Mouse (Mus musculus) retina, adult 2 months (tissue): Measurements from ENCODE around the gene Gramd1b.
"Not testable (repeated sequence)": the region's sequence is repeated elsewhere in the genome, so short reads cannot be mapped to it uniquely, and the experiment has no call there.

Experiments used
- DNase-seq: peaks from one replicate; pipeline ENCODE4 v3.0.0-alpha.2; 2012; ENCODE audit warnings: low read depth, low spot score

Gramd1b gene

GRCm38 (mm10) chr9:40519294-40519693 lies 11.9 kb downstream of the Gramd1b start:
- DNase-seq = no peak

- no peak for DNase-seq
Measured at GRCm38 (mm10) chr9:40511970-40512369, 19.2 kb downstream of the Gramd1b start.

- no peak for DNase-seq
Measured at GRCm38 (mm10) chr9:40509479-40509878, 21.7 kb downstream of the Gramd1b start.

- DNase-seq = no peak
Measured at GRCm38 (mm10) chr9:40506576-40506975, 24.6 kb downstream of the Gramd1b start.

GRCm38 (mm10) chr9:40505471-40506312 lies 25.5 kb downstream of the Gramd1b start:
- no peak for DNase-seq

GRCm38 (mm10) chr9:40504886-40505285 lies 26.3 kb downstream of the Gramd1b start:
- no peak for DNase-seq

- no peak for DNase-seq
Measured at GRCm38 (mm10) chr9:40500691-40501090, 30.5 kb downstream of the Gramd1b start.

DNA sequence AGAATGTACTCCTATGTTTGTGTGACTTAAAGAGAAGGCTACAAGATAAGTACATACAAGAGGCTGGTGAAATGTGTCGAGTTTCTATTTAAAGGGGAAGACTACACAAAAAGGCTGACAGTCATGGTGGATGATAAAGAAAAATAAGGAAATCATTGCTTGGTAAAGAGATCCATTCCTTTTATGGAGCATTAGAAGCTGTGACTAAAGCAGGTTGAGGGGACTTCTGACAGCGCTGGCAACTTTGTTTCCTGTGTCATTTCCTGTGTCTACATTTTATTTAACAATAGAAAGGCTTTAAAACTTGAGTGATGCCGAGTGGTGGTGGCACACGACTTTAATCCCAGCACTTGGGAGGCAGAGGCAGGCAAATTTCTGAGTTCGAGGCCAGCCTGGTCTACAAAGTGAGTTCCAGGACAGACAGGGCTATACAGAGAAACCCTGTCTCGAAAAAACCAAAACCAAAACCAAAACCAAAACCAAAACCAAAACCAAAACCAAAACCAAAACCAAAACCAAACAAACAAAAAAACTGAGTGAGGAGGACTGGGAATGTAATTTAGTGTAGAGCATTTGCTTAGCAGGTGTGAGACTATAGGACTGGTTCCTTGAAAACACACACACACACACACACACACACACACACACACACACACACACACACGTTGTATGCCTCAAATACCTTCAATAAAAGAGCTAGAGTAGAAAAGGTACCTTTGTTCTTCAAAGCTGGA lies 48.7 kb downstream of the Gramd1b start:
- not testable (repeated sequence) for DNase-seq

DNA sequence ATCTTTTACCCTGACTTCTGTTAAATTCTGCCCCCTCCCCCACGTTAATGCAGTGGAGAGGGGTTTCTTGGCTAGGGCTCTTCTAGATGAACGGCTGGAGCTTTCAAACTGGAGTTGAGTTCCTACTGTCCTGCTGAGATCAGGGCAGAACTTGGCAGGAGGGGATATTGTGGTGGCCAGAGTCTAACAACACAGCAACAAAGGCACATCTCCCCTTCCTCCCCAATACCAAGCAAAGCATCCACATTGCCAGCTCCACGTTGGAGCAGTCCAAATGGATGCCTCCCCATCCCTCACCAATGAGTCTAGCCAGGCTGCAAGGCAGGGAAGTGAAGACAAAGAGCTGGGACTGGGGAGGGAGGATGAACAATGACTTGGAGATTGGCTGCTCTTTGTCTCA lies 49.9 kb downstream of the Gramd1b start:
- DNase-seq = no peak

DNA sequence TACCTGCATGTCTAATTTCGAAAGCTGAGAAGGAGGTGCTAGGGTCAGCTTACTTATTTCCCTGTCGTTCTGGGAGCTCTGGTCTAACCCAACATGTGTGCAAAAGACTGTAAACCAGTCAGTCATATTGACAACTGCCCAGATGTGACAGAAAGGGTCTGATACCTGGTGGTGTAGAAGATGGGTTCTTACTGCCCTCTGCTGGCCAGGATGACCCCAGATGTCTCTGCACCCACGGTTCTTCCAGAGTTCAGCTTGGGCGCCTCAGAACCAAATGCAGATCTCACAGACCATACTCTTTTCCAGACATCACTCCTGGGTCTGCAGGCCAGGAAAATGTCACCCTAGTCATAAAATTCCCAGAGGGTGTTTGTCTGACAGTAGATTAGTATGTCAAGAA lies 51.9 kb downstream of the Gramd1b start:
- DNase-seq = no peak

DNA sequence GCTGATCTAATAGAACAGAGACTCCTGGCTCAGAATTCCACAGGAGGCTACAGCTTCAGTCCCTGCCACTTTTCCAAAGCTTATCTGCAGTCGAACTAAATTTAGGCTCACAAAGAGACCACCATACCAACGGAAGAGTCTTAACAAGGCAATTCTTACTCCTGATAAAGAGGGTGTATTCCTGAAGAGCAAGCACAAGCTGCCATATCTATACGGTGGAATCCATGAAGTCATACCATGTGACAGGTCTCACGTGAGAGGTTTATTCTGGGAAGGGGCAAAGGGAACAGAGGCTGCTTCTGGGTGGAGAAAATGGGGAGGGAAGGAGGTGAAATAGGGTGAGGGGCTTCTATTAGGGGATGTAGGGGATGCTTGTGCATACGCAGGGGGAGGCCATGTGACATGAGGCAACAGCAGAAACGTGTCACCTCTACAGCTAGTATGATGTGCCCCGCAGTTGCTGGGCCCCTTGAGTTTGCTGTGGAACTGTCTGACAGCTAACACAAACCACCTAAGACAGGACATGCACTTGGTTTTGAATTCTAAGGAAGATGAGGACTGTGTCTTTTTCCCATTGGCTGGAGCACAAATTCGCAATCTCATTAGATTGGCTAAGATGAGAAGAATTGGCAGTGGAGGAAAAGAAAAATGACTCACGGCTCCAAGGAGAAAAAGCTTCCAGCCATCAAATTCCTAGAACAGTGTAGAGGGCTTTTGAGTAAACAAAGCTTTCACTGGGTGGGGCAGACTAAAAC lies 52.9 kb downstream of the Gramd1b start:
- no peak for DNase-seq

- DNase-seq = no peak
Measured at GRCm38 (mm10) chr9:40477611-40478010, 53.6 kb downstream of the Gramd1b start.

DNA sequence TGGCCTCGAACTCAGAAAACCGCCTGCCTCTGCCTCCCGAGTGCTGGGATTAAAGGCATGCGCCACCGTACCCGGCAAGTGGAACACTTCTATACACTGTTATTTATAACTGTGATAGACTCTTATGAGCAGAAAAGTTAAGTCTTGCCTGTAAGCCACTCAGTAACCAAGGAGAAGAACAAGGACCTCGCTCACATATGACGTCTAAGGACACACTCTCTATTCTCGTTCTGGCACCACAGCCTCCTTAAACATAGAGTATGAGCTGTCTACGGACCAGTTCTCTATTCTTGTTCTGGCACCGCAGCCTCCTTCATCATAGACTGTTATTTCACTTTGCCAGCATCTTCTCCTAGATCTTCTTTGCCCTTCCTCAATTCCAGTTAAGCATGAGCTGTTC lies 55.1 kb downstream of the Gramd1b start:
- DNase-seq = no peak

DNA sequence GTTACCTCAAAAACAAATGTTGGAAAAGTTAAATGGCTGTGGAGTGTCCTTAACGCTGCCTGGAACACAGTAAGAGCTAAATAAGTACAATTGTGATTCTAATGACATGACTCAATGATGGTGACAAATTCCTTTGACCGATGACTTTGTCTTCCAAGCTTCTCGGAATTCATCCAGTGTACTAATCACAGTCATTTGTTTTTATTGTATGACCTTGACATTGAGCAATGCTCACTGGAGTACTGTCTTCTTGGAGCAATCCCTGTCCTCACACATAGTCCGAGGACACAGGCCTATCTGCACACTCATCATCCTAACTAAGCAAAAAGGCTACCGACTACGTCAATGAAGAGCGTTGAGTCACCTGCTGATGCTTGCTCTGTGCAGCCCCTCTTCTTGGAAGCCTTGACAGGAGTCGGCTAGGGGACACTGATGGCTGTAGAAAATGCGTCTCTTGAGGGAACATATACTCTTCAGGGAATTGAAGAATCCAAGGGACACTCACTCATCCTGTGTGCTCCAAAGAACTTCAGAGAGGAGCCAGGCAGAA lies 58.1 kb downstream of the Gramd1b start:
- DNase-seq = no peak

DNA sequence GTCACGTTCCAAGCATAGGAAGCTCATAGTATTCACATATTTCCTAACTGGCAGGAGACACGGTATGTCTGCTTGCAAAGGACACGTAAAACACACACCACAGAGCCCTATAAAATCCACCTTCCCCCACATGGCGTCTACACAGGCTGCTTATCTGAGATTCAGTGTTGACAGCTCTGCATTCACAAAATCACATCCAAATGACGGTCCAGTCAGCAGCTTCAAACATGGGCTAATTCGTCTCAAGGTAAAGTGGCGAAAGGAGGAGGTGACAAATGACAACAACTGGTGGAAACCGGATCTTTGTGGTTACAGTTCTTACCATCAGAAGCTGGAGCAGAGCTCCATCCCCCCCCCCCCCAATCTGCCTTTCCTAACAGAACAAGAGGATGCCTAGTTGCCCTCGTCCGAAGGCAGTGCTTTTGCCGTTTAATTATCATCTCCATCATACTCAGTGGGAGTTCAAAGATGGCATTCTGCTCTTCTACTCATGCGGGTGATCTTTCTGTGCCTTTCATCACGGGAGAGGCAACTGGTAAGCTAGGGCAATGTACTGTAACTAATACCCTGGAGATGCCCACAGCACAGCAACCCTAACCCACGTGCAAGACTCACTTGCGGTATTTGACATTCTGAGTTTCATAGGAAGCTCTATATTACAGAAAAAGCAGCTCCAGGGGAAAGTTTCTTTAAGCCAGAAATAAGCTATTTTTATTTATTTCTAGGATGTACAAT lies 61.6 kb downstream of the Gramd1b start:
- DNase-seq = no peak

DNA sequence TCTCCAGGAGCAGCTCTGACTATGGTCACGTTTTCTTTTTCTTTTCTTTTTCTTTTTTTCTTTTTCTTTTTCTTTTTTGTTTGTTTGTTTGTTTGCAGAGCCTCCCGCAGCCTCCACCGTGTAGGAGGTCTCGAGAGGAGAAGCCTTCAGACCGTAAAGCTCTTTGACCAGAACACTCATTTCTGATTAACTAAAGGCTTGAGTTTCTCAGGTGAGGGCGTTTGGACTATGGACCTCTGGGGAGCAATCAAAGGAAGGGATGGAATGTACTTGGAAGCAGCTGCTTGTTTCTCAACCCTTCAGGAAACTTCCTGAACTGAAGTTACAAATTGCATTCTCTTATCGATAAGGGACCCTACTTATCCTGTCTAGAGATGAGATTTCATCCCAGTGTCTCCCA lies 64.4 kb downstream of the Gramd1b start:
- no peak for DNase-seq

GRCm38 (mm10) chr9:40465596-40465995 lies 65.6 kb downstream of the Gramd1b start:
- no peak for DNase-seq

- DNase-seq = no peak
Measured at GRCm38 (mm10) chr9:40462401-40462800, 68.8 kb downstream of the Gramd1b start.

- peak; percentile 20 for DNase-seq
Measured at GRCm38 (mm10) chr9:40460781-40461180, 70.4 kb downstream of the Gramd1b start.

GRCm38 (mm10) chr9:40459304-40460280 lies 71.6 kb downstream of the Gramd1b start:
- no peak for DNase-seq
